8 mouse cellular contexts compared by ENCODE assay signal in genomic region chr4:82408463-82409404, GRCm38 (mm10).
DNase-seq lines count a peak whose midpoint lies in the region; ATAC-seq and TF ChIP-seq lines count a peak whose summit lies in the region.

No protein-coding gene starts in this region.

- H3K4me2 ChIP-seq in heart, postnatal 0 days (ENCODE audit: low read depth, low read length), result no peak overlapping the region
- H3K4me2 ChIP-seq in embryonic facial prominence, embryonic 15.5 days (replicated peaks), result peak overlapping the region; percentile 25; the same call in 1 of the 2 replicates
- peak overlapping the region; percentile 25 for H3K4me2 ChIP-seq in limb, embryonic 14.5 days (replicated peaks; ENCODE audit: low read depth, low read length, severe bottlenecking)

- H3K4me3 ChIP-seq in heart, postnatal 0 days (ENCODE audit: low read depth, low read length), result no peak overlapping the region
- no peak overlapping the region; a peak in 1 of 4 replicates for H3K4me3 ChIP-seq in ES-E14 (ENCODE audit: insufficient read depth in 1 of 2, low read depth in 1 of 2, low read length in 2 of 2, poor library complexity in 1 of 2, severe bottlenecking in 1 of 2)
- H3K4me3 ChIP-seq in embryonic facial prominence, embryonic 15.5 days (replicated peaks), result no peak overlapping the region
- no peak overlapping the region for H3K4me3 ChIP-seq in limb, embryonic 14.5 days (replicated peaks; ENCODE audit: low read length)

- H3K9me3 ChIP-seq in heart, postnatal 0 days (replicated peaks; ENCODE audit: control insufficient read depth, low read length), result no peaks in the 10 kb centered on the region
- H3K9me3 ChIP-seq in ES-E14 (ENCODE audit: control insufficient read depth, insufficient read depth, low read depth, low read length), result no peaks in the 10 kb centered on the region
- H3K9me3 ChIP-seq in embryonic facial prominence, embryonic 15.5 days (replicated peaks), result no peaks in the 10 kb centered on the region
- H3K9me3 ChIP-seq in limb, embryonic 14.5 days (ENCODE audit: control insufficient read depth, low read length), result no peaks in the 10 kb centered on the region

- TF ChIP-seq POLR2A in limb, embryonic 14.5 days (IDR thresholded peaks at IDR 0.05; ENCODE audit: borderline replicate concordance, extremely low read depth, insufficient read depth, insufficient read length), result no peak

- H3K27me3 ChIP-seq in heart, postnatal 0 days (ENCODE audit: control insufficient read depth, insufficient read depth, low read length), result no peaks in the 10 kb centered on the region
- H3K27me3 ChIP-seq in embryonic facial prominence, embryonic 15.5 days, result no peaks in the 10 kb centered on the region
- H3K27me3 ChIP-seq in limb, embryonic 14.5 days (ENCODE audit: control insufficient read depth, insufficient read depth, low read length), result no peaks in the 10 kb centered on the region

- DNase-seq in heart, postnatal 0 days (ENCODE audit: low spot score), result no peak
- DNase-seq in heart, postnatal 4 days, result no peak
- no peak for DNase-seq in ES-E14 (ENCODE audit: low read depth, low spot score)
- peak; percentile 49 for DNase-seq in limb, embryonic 14.5 days (ENCODE audit: low spot score)
- DNase-seq in cerebellum, postnatal 36 days, result no peak
- no peak for DNase-seq in gastrocnemius, postnatal 25 days

- H3K4me1 ChIP-seq in heart, postnatal 0 days (ENCODE audit: control insufficient read depth, insufficient read depth), result peaks cover 61% of the 10 kb centered on the region
- H3K4me1 ChIP-seq in ES-E14 (ENCODE audit: control insufficient read depth in 2 of 2, insufficient read depth in 2 of 2, low read length in 2 of 2, poor library complexity in 1 of 2), result peaks cover 10 to 18% of the 10 kb centered on the region in 2 experiments
- H3K4me1 ChIP-seq in embryonic facial prominence, embryonic 15.5 days, result peaks cover 48% of the 10 kb centered on the region
- H3K4me1 ChIP-seq in limb, embryonic 14.5 days (ENCODE audit: control insufficient read depth, insufficient read depth, low read length), result peaks cover 60% of the 10 kb centered on the region

- in situ Hi-C loops in ES-E14 (cut with MboI; ENCODE audit: low sequenced_read_pairs in 2 of 2, unreplicated experiment in 2 of 2), result no loop called here

- WGBS in heart, postnatal 0 days, result 78% methylated on average over 22 of the region's 22 CpGs
- WGBS in embryonic facial prominence, embryonic 15.5 days, result 44% methylated on average over 22 of the region's 22 CpGs
- 27% methylated on average over 22 of the region's 22 CpGs for WGBS in limb, embryonic 14.5 days

- H3K9ac ChIP-seq in heart, postnatal 0 days (replicated peaks; ENCODE audit: low read depth, low read length), result no peak overlapping the region
- peak overlapping the region; percentile 50; the same call in 1 of the 2 replicates for H3K9ac ChIP-seq in ES-E14 (ENCODE audit: insufficient read depth, low read depth, low read length, poor library complexity, severe bottlenecking)
- no peak overlapping the region for H3K9ac ChIP-seq in embryonic facial prominence, embryonic 15.5 days
- no peak overlapping the region for H3K9ac ChIP-seq in limb, embryonic 14.5 days (ENCODE audit: low read depth, low read length, severe bottlenecking)

- no peak for TF ChIP-seq EP300 in heart, postnatal 0 days (IDR thresholded peaks at IDR 0.05; ENCODE audit: low read depth)

- H3K27ac ChIP-seq in heart, postnatal 0 days (ENCODE audit: low read depth), result 0 out of 2 replicates have a peak overlapping the region, but pooled peaks have one; percentile 21
- H3K27ac ChIP-seq in ES-E14 (ENCODE audit: insufficient read depth, low read depth, low read length, poor library complexity, severe bottlenecking), result no peak overlapping the region
- peak overlapping the region; percentile 55 for H3K27ac ChIP-seq in embryonic facial prominence, embryonic 15.5 days (replicated peaks)
- H3K27ac ChIP-seq in limb, embryonic 14.5 days (replicated peaks; ENCODE audit: low read depth, low read length), result no peak overlapping the region; the same call in 1 of the 2 replicates

- no peak for TF ChIP-seq CTCF in heart, postnatal 0 days (IDR thresholded peaks at IDR 0.05; ENCODE audit: low read depth)

- H3K36me3 ChIP-seq in heart, postnatal 0 days (replicated peaks; ENCODE audit: control insufficient read depth, insufficient read depth, low read length), result no peaks in the 10 kb centered on the region
- H3K36me3 ChIP-seq in ES-E14 (ENCODE audit: control insufficient read depth, insufficient read depth, low read length, poor library complexity, severe bottlenecking), result no peaks in the 10 kb centered on the region
- no peaks in the 10 kb centered on the region for H3K36me3 ChIP-seq in embryonic facial prominence, embryonic 15.5 days
- peaks cover 5% of the 10 kb centered on the region; the same call in 1 of the 2 replicates for H3K36me3 ChIP-seq in limb, embryonic 14.5 days (ENCODE audit: control insufficient read depth, insufficient read depth, low read length)

- no peak for ATAC-seq in heart, postnatal 0 days (ENCODE audit: insufficient read depth, low read depth)
- ATAC-seq in embryonic facial prominence, embryonic 15.5 days (ENCODE audit: insufficient number of reproducible peaks, low FRiP score, low TSS enrichment, low read depth), result no peak
- no peak for ATAC-seq in limb, embryonic 14.5 days (ENCODE audit: low FRiP score, low read depth)
- ATAC-seq in megakaryocyte-erythroid progenitor cell, adult 5-6 weeks (replicated peaks; ENCODE audit: low FRiP score, low TSS enrichment, poor library complexity, severe bottlenecking), result no peak

TF ChIP-seq in ES-E14, 5 proteins besides CTCF, POLR2A, EP300 and RAD21:
- no peak for TF ChIP-seq HCFC1 (IDR thresholded peaks at IDR 0.05; ENCODE audit: borderline replicate concordance, insufficient read depth, low read length)
- no peak for TF ChIP-seq CHD2 (IDR thresholded peaks at IDR 0.05; ENCODE audit: low read depth, low read length)
- TF ChIP-seq ZNF384 (IDR thresholded peaks at IDR 0.05; ENCODE audit: low read depth, low read length), result no peak
- TF ChIP-seq ZC3H11A (IDR thresholded peaks at IDR 0.05; ENCODE audit: borderline replicate concordance, low read depth, low read length), result no peak
- no peak for TF ChIP-seq MAFK (IDR thresholded peaks at IDR 0.05; ENCODE audit: insufficient read depth, low read depth, low read length)

Comparison
In these comparisons a context has a peak if more than half of its experiments do, and no peak if none do; other contexts are left out.
1. H3K27ac ChIP-seq: peak in heart, postnatal 0 days (single experiment) and embryonic facial prominence, embryonic 15.5 days (single experiment); none in ES-E14 (single experiment) and limb, embryonic 14.5 days (single experiment).